Mouse (Mus musculus) right cerebral cortex, adult 2 months (tissue): ENCODE results near the gene Klhl9.

ENCODE experiments used
- DNase-seq, 2 experiments: peaks; one replicate each; pipeline ENCODE4 v3.0.0; 2021 to 2022; ENCODE audit warnings: low spot score in 2 of 2

Gene Klhl9

DNA sequence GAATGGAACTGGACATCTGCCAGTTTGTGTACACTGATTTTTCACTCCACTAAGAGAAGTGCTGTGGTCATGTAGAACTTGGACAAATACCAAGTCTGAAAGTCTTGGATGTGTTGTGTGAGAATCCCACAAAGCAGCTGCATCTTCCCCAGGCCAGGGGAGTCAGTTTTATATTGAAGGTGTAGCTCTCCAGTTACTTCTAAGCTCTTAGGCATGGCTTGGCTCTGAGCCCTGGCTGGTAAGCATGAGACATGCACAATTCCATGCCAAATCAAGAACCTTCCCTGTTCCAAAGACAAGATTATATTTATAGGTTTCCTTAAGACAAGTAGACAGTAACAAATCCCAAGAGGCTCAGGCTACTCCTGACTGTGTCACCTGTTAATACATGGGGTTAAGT lies 7.2 kb downstream of the Klhl9 start:
- DNase-seq = no peak

GRCm38 (mm10) chr4:88714281-88714680 lies 8.0 kb downstream of the Klhl9 start:
- no peak for DNase-seq

- DNase-seq = no peak
Observed at GRCm38 (mm10) chr4:88707128-88707826, 15.0 kb downstream of the Klhl9 start.

GRCm38 (mm10) chr4:88705924-88706323 lies 16.3 kb downstream of the Klhl9 start:
- no peak for DNase-seq

GRCm38 (mm10) chr4:88699301-88699700 lies 23.0 kb downstream of the Klhl9 start:
- DNase-seq = no peak

DNA sequence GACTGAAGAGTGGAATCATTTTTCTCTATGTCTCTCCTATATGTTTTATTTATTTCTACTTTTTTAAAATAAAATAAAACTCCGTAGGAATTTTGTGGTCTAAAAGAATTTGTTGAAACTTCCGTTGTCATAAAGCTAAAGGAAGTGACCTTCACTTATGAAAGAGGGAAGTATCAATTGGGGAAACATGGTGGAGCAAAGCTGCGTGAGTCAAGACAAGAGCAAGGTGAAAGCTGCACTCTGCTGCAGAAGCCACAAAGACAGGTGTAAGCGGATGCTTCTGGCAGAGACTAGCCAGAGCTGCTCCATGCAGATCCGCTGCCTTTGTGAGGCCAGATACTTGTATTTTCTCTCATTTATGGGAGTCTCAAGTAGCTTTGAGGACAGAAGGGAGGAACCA lies 23.5 kb downstream of the Klhl9 start:
- no peak for DNase-seq

GRCm38 (mm10) chr4:88697753-88698152 lies 24.5 kb downstream of the Klhl9 start:
- no peak for DNase-seq

GRCm38 (mm10) chr4:88697108-88697507 lies 25.2 kb downstream of the Klhl9 start:
- DNase-seq = no peak

DNA sequence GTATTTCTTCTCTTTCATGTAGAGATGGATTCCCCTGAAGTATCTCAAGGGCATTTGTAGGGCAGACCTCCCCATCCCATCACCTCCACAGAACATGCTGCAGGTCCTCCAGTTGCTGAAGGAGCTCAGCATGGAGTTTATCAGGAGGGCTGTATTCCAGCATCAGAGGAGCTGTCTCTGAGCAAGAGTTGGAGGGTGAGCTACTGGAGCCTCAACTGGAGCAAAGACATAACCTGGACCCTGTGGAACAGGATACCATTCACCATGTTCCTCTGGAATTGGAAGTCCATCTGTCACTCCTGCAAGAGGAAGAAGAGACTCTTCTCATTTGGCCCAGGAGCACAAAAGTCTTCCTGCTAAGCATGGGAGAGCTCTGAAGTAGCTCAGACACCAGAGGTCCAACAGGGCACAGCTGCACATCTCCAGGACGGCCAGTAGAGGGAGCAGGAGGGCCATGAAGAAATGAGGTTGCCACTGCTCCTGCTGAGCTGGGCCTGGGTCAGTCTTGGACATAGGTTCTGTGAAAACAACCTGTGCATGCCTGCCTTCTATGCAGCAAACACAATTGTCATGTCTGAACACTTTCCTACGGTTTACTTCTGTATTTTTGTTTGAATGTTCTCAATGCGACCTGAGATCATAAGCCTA lies 25.9 kb downstream of the Klhl9 start:
- DNase-seq = peak; percentile 63 to 80

DNA sequence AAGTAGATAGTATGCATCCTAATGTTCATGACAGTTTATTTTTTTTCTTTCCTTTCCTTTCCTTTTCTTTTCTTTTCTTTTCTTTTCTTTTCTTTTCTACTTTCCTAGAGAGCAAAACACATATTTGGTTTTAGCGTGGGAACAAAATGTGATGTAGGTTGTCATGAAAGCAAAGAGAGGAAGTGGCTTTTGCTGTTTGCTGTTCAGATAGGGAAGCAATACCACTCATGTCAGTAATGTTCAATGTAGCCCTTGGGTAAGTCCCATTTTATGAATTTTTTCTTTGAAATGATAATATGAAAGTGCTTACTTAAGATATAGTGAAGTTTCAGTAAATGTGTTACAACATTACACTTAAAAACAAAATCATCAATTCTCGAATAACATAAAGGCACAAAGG lies 28.9 kb downstream of the Klhl9 start:
- DNase-seq = no peak

DNA sequence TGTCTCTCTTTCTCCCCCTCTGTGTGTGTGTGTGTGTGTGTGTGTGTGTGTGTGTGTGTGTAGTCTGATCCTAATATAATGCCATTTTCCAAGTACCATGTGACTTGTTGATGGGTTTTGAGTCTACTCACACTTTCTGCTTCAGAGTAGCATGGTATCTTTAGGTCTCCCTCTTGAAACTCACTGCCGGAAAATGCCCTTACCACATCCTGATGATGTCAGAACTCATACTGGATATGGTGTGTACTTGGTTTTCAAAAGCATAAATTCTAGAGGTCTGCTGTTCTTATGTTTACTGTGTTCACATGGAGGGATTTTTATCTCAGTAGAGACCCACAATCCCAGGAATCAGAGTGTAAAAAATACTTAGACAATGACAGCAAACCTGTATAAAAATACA lies 29.7 kb downstream of the Klhl9 start:
- DNase-seq = no peak

GRCm38 (mm10) chr4:88691259-88691658 lies 31.0 kb downstream of the Klhl9 start, which contains the start of gene Ifnab:
Gene Ifnab (minus strand): TSS chr4:88691359.
- DNase-seq = no peak

DNA sequence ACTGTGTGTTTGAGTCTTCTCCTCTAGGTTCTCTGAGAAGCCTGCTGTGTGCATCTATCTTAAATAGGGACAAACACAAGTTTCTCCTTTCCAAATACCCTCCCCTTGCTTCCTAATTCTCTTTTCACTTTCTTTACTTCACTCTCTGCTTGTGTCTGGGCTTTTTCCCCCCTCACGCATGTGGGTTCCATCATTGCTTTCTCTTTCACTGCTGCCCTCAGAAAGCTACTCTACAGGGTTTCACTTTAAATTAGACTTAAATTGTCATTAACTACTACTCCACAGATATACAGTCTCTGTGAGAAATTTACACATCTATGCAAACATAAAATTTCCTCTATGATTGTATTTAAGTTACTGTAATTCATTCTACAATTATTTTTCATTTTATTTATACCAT lies 38.5 kb downstream of the Klhl9 start, which contains the start of gene Ifna2:
Gene Ifna2, minus strand, starts transcription at position 101 of the 400 bp plus-strand sequence.
- no peak for DNase-seq

- DNase-seq = no peak
Observed at GRCm38 (mm10) chr4:88681353-88681752, 40.9 kb downstream of the Klhl9 start.

GRCm38 (mm10) chr4:88680362-88680761 lies 41.9 kb downstream of the Klhl9 start:
- peak; percentile 37 to 44 for DNase-seq

GRCm38 (mm10) chr4:88676824-88677223 lies 45.4 kb downstream of the Klhl9 start, which contains the start of gene Ifna16:
Gene Ifna16 (minus strand): TSS chr4:88676924.
- DNase-seq = no peak
